Mouse (Mus musculus): ENCODE data around the gene Rab23. TPM values are rescaled to one million over a fixed set of nuclear protein-coding genes. Genes with fewer than 3 reads are reported as not detected.
"Not testable (repeated sequence)": the region's sequence is repeated elsewhere in the genome, so short reads cannot be mapped to it uniquely, and the experiment has no call there.

The Rab23 gene
- total RNA-seq, 2 experiments from 2014 or later, result 4.9 to 8.3 TPM

DNA sequence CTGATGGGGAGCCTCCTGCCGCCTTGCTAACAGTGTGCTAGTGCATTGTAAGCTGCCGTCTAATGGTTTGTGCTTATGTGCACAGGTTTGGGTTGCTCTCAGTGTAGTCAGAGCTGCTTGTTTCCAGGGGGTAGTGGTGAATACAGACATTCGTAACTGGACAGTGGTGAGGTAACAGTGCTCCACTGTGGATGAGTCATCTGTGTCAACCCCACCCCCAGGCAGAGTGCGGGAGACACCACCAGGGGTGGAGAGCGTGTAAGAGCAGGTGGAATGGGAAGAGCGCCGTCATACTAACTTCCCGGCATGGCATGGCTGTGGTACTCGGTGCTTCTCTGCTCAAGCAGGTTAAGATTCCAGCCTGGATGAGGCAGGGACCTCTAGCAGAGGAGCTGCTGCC, 13.4 kb downstream of the Rab23 start:
- no peak for DNase-seq

DNA sequence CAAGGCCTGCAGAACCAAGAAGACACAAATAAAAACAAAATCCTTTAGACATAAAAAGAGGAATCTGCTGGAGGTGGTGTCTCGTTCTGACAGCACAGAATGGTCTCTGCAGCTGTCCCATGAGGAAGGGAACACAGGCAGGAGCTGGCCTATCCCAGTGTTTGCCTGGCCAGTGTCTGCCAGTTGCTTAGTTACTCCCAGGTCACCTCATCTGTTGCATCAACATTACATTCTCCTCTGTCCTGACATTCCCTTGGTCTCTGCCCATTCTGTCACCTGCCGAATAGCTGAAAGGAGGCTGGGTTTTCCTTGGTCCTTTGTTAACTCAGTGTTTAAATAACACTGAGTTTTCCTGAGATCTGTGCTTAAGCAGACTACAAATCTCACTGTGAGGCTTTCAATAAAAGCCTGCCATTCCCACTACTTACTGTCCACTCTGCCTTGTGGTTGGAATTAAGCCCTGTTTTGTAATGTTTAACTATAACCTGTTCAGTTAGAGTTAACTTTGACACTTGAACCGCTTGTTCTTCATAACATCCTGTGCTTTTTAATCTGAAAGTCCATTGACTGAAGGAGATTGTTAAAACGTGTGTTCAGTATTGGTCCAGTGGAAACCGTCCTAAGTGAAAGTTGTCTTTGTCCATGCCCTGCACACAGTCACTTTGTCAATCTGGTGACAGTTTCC, 14.5 kb downstream of the Rab23 start:
- DNase-seq, result no peak

GRCm38 (mm10) chr1:33738281-33738680, 18.6 kb downstream of the Rab23 start:
- DNase-seq, result no peak

- no peak for DNase-seq
Measured at GRCm38 (mm10) chr1:33738681-33739278, 19.1 kb downstream of the Rab23 start.

DNA sequence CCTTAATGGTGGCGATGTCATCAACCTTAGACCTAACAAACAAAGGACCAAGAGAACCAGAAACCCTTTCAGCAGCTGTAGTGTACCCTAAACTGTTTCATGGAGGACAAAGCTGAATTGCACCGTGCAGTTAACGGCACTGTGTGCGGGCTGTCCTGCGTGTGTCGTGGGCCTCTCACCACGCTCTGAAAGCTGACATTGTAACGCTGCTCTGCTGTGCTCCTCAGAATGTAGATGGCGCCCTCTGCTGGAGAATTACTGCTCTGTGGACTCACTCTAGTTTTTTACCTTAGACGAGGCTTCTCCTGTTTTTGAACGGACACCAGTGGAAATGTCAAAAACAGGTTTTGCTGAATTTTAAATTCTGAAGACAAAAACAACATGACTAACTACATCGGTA, 19.6 kb downstream of the Rab23 start:
- peak; percentile 23 for DNase-seq

- DNase-seq, result no peak
Measured at GRCm38 (mm10) chr1:33742903-33743302, 23.2 kb downstream of the Rab23 start.

DNA sequence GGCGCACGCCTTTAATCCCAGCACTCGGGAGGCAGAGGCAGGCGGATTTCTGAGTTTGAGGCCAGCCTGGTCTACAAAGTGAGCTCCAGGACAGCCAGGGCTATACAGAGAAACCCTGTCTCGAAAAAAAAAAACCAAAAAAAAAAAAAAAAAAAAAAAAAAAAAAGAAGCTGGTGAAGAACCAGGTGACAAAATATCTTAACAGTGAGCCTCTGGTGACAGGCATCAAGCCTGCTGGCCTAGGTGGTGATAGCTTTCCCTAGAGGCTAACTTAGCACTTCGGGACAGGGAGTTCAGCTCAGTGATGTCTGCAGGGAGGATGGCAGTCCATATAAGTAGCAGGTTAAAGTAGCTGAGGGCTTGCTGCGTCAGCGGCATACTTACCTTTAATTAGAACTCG, 25.1 kb downstream of the Rab23 start:
- not testable (repeated sequence) for DNase-seq

DNA sequence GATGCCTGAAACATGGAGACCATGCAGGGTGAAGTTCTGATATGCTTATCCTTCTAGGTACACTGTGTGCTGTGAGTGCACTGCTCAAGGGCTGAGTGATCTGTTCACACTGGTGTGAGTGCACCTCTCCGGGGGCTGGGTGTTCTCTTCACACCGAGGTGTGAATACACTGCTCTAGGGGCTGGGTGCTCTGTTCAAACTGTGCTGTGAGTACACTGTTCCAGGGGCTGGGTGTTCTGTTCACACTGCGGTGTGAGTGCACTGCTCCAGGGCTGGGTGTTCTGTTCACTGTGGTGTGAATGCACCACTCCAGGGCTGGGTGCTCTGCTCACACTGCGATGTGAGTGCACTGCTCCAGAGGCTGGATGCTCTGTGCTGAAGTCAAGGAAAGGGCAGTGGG, 26.2 kb downstream of the Rab23 start:
- no peak for DNase-seq

DNA sequence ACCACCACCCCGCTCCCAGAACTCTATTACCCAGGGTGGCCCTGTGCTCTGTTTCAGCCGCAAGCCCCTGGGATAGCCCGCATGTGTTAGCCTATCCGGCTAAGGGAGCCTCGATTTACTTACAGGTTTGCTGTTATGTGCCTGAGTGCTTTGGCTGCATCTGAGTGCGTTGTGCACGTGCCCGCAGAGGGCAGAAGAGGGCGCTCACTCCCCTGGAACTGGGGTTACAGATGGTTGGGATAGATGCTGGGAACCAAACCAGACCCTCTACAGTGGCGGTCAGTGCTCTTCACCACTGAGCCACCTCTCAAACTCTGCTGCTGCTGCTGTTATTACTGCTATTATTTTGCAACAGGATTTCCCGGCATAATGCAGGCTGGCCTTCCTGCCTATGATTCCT, 29.4 kb downstream of the Rab23 start:
- no peak for DNase-seq

- DNase-seq, result not testable (repeated sequence)
Measured at GRCm38 (mm10) chr1:33749709-33750108, 30.0 kb downstream of the Rab23 start.

GRCm38 (mm10) chr1:33751283-33751682, 31.6 kb downstream of the Rab23 start:
- DNase-seq, result peak; percentile 19

DNA sequence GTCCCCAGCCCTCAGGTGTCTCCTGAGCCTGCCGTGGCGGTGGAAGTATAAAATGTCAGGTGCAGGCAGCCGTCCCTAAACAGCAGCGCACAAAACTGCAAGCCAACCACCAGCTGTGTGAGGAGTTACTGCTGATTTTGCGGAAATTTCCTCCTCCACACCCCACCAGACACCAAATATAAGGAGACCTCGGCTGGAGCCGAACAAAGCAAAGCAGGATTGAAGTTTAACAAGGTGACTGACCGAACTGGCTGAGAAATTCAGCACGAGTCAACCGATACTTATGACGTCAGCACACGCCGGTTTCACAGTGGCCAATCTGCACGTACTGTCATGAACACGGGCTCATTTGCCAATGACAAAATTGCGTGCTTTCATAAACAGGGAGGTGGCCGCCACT, 34.4 kb downstream of the Rab23 start:
- DNase-seq, result no peak

- DNase-seq, result peak; percentile 28
Measured at GRCm38 (mm10) chr1:33754965-33755735, 35.5 kb downstream of the Rab23 start.

GRCm38 (mm10) chr1:33755799-33756198, 36.1 kb downstream of the Rab23 start:
- no peak for DNase-seq

DNA sequence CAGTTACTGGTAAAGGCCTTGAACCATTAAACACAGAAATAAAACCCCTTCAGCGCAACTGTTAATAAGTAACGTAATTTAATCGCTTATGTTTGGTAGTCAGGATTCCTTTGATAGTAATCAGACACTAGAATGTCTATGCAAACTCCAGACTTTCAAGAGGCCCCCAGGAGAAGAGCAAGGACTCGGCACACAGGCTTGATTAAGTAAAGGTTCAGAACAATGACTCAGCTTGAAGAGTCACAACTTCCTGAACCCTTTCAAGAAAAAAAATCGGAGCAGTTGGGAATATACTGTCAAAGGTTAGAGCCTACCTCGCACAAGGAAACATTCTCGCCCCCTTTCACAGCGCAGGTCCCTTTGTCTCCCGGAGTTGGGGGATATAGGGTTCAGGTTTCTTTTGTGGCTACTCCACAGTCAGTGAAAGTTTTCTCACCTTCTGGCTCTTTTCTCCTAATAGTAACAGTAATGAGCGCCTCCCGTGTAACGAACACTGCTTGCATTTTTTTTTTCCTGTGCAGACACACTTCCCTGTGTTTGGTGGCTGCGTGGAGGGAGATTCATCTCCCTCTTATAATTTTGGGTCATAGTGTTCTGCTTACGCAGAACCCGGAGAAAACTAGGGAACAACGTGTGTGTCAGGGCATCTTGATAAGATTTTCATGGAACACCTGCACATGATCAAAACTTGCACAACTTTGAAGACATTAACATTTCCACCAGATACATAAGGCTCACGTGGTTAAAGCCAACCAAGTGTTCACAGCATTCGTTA, 36.8 kb downstream of the Rab23 start:
- no peak for DNase-seq

DNA sequence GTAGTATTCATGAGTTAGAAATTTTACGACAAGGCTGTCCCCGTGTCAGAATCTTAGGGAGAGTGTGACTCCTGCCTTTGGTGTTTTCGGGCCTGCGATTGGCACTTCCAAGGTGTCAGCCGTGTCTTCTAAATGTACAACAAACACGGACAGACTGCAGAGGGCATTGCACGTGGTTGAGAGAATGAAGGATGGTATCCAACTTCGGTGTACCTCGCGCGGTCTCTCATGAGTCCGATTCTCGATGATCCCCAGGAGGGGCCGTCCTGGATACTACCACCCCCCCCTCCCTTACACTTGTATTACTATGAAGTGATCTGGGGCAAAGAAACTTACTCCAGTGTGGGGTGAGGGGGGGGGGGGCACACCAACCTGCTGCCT, 37.3 kb downstream of the Rab23 start:
- DNase-seq, result no peak

GRCm38 (mm10) chr1:33757491-33758041, 37.9 kb downstream of the Rab23 start, which contains the start of gene Bag2:
Bag2 (minus strand) TSS chr1:33757795.
- DNase-seq, result peak; percentile 76

- DNase-seq, result no peak
Measured at GRCm38 (mm10) chr1:33758488-33758887, 38.8 kb downstream of the Rab23 start.

DNA sequence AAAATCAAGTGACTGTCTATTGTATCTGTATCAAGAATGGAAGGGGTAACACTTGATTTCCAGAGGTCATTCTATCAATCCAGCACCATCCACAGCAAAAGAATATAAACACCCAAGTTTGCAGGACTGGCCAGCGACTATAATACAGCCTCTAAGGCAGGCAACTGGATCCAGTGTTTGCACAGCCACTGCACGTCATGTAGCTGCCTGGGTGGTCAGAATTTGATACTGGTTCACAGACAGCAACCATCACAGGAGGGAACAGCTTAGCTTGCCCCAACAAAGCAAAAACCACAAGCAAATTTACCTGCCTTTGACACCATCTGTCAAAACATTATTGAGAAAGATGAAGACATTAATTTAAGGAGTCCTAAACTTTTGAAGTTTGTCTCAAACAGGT, 44.1 kb downstream of the Rab23 start:
- DNase-seq, result no peak

DNA sequence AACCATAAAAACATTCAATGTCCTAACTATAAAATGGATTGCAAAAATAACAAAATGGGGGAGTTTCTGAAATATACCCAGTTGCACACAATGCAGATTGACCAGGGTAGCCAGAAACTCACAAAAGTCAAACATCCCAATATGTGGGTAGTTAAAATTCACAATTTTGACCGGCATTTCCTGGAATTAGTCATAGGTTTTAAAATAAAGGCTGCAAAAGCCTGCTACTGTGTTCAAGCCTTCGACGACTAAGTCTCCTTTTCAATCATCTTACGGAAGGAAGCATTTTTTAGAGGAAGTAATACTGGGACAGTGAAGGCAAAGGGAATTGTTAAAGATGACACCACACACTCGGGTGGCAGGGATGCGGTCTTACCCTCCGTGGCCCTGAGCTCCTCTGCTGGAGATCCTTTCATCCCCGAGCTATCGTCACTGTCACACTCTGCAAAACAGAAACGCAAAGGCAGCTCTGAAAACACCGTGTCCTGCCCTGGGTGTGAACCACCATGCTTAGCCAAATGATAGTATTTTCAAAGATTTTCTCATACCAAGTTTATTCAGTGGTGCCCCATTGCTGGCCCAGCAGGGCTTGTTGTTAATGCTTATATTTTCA, 45.9 kb downstream of the Rab23 start:
- DNase-seq, result no peak
